Mouse (Mus musculus): ENCODE data around the gene Tspan13. TPM values are rescaled to one million over a fixed set of nuclear protein-coding genes. Genes with fewer than 3 reads are reported as not detected.

The Tspan13 gene
- polyA plus RNA-seq, 1 experiment from 2014 or later: 59.6 TPM

DNA sequence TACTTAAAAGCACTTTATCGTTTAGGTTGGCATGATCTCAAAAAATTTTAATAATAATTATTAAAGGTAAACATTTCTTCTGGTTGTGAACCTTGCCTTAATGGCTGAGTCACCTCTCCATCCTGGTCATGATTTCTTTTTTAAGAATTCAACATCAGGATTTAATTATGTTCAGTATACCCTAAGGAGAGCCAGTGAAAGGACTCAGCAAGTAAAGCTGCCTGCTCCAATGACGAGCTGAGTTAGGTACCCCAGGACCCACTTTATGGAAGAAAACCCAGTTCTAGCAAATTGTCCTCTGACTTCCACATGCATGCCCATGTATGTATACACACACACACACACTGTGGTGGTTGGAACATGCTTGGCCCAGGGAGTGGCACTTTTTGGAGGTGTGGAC is 5.3 kb upstream of the Tspan13 start:
- Histone ChIP-seq H3K9me3 (no peaks in the 10 kb centered on the region), H3K4me3 (no peak overlapping the region), H3K27ac (replicated peaks) (no peak overlapping the region), H3K4me1 (peaks cover 7% of the 10 kb centered on the region), H3K36me3 (no peaks in the 10 kb centered on the region), H3K4me2 (no peak overlapping the region), H3K9ac (no peak overlapping the region), H3K27me3 (replicated peaks) (no peaks in the 10 kb centered on the region)
- WGBS: 81% methylated on average over 2 of the region's 2 CpGs
- ATAC-seq (ENCODE audit: extremely low read depth, insufficient number of reproducible peaks, low FRiP score, low TSS enrichment): no peak

DNA sequence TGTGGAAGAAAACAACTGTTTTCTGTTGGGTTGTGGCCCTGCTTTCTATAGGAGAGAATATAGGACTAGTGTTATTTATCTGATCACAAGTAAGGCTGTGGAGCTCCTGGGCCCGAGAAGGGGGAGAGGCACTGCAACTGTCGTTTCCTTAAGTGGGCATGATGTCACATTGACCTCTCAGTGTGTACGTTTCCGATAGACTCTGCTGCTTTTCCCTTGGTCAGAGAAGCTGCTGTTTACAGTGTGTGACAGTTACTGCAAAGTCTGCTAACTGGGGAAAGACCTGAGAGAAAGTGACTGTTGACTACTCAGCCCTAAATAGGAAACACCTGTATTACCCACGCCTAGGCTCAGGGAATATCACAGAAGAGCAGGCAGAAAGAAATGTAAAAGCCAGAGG is 3.9 kb upstream of the Tspan13 start:
- Histone ChIP-seq H3K9ac (no peak overlapping the region), H3K27ac (replicated peaks) (no peak overlapping the region)

GRCm38 (mm10) chr12:36044691-36045090 is 2.4 kb upstream of the Tspan13 start:
- H3K27me3 ChIP-seq (replicated peaks): no peaks in the 10 kb centered on the region
- no peak overlapping the region for H3K27ac ChIP-seq (replicated peaks)
- H3K4me1 ChIP-seq: peaks cover 27% of the 10 kb centered on the region
- H3K9ac ChIP-seq: no peak overlapping the region
- no peak overlapping the region for H3K4me2 ChIP-seq
- no peaks in the 10 kb centered on the region for H3K9me3 ChIP-seq
- ATAC-seq (ENCODE audit: extremely low read depth, insufficient number of reproducible peaks, low FRiP score, low TSS enrichment): no peak
- no peaks in the 10 kb centered on the region for H3K36me3 ChIP-seq
- WGBS: 79% methylated on average over 2 of the region's 2 CpGs
- no peak overlapping the region for H3K4me3 ChIP-seq

More for the DNA sequence above, 3.9 kb upstream of the Tspan13 start:
- H3K4me1 ChIP-seq: peaks cover 13% of the 10 kb centered on the region
- 19% methylated on average over 5 of the region's 5 CpGs for WGBS
- H3K27me3 ChIP-seq (replicated peaks): no peaks in the 10 kb centered on the region
- H3K4me2 ChIP-seq: no peak overlapping the region
- no peaks in the 10 kb centered on the region for H3K36me3 ChIP-seq
- ATAC-seq (ENCODE audit: extremely low read depth, insufficient number of reproducible peaks, low FRiP score, low TSS enrichment): no peak
- no peaks in the 10 kb centered on the region for H3K9me3 ChIP-seq
- no peak overlapping the region for H3K4me3 ChIP-seq

GRCm38 (mm10) chr12:36041703-36042347 is 475 bp downstream of the Tspan13 start:
- no peaks in the 10 kb centered on the region for H3K27me3 ChIP-seq (replicated peaks)
- H3K4me2 ChIP-seq: peak overlapping the region; percentile 90
- peak overlapping the region; percentile 61 for H3K27ac ChIP-seq (replicated peaks)
- ATAC-seq (ENCODE audit: extremely low read depth, insufficient number of reproducible peaks, low FRiP score, low TSS enrichment): peak; percentile 23; the same call in 1 of the 2 replicates
- H3K9me3 ChIP-seq: no peaks in the 10 kb centered on the region
- peak overlapping the region; percentile 98 for H3K4me3 ChIP-seq
- no peaks in the 10 kb centered on the region for H3K36me3 ChIP-seq
- WGBS: 1% methylated on average over 47 of the region's 50 CpGs
- H3K9ac ChIP-seq: peak overlapping the region; percentile 92
- peaks cover 34% of the 10 kb centered on the region for H3K4me1 ChIP-seq

- peak overlapping the region; percentile 92 for H3K9ac ChIP-seq
- H3K4me3 ChIP-seq: peak overlapping the region; percentile 98
- peak overlapping the region; percentile 90 for H3K4me2 ChIP-seq
- H3K4me1 ChIP-seq: peaks cover 31% of the 10 kb centered on the region
- H3K27ac ChIP-seq (replicated peaks): peak overlapping the region; percentile 9; the same call in 1 of the 2 replicates
- 30% methylated on average over 4 of the region's 4 CpGs for WGBS
- no peaks in the 10 kb centered on the region for H3K36me3 ChIP-seq
- no peaks in the 10 kb centered on the region for H3K27me3 ChIP-seq (replicated peaks)
- ATAC-seq (ENCODE audit: extremely low read depth, insufficient number of reproducible peaks, low FRiP score, low TSS enrichment): no peak
- no peaks in the 10 kb centered on the region for H3K9me3 ChIP-seq
These were observed 1.1 kb downstream of the Tspan13 start for GRCm38 (mm10) chr12:36041281-36041589.

DNA sequence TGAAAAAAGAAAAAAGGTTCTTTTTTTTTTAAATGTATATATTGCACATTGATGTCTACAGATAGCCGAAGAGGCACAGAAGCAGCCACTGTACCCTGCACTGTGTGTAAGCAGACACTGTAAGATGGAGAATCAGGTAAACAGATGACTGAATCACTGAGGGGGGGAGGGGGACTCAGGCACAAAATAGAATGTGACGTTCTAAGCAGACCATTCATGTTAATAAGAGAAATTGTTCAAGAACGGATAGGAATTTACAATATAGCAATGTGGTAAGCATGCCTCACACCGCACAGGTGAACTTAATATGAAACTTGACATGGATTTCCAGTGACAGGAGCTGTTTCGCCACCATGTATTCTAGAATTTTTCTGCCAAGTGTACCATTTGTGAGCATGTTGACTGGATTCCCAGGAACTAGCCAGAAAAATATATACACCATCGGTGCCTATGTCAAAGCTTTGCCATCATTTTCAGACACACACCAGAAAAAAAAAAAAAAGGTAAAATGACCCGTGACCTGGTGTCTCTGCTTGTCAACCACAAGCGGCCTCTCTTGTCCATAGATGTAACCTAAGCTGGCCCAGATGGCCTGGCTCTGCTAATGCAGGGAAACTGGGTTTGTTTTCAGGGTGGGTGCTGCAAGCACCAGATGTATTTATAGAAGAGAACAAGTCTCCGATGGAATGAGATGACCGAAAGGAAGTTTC is 1.6 kb downstream of the Tspan13 start:
- H3K4me3 ChIP-seq: peak overlapping the region; percentile 98
- 57% methylated on average over 10 of the region's 10 CpGs for WGBS
- no peak for ATAC-seq (ENCODE audit: extremely low read depth, insufficient number of reproducible peaks, low FRiP score, low TSS enrichment)
- H3K36me3 ChIP-seq: no peaks in the 10 kb centered on the region
- H3K9me3 ChIP-seq: no peaks in the 10 kb centered on the region
- H3K4me1 ChIP-seq: peaks cover 28% of the 10 kb centered on the region
- H3K27ac ChIP-seq (replicated peaks): peak overlapping the region; percentile 9; the same call in 1 of the 2 replicates
- no peaks in the 10 kb centered on the region for H3K27me3 ChIP-seq (replicated peaks)
- H3K9ac ChIP-seq: peak overlapping the region; percentile 92
- peak overlapping the region; percentile 90 for H3K4me2 ChIP-seq

DNA sequence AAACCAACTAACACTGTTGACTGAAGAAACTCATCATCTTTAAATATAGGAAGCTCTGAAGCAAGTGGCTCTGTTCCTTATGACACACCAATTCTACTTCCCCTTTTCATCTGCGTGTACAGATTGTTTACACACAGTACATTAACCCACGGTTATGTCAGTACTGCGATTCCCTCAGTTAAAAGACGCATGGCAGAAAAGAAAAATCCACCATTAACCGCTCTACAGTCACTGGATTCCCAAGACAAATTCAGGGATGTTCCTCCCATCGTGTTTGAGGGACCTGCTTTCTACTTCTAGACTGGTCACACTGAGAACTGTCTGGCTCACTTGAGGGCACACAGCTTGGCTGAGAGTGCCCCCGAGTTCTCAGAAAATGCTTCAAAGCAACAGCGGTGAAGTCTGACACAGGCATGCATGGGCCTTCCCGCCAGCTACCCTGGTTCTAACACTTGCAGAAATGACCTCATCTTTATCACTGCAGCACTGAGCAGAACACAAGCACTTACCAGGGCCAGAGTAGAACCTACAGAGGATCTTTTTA is 2.7 kb downstream of the Tspan13 start:
- Histone ChIP-seq H3K4me1 (peaks cover 28% of the 10 kb centered on the region), H3K36me3 (no peaks in the 10 kb centered on the region), H3K9ac (peak overlapping the region; percentile 56), H3K4me3 (0 out of 2 replicates have a peak overlapping the region, but pooled peaks have one; percentile 20), H3K9me3 (no peaks in the 10 kb centered on the region), H3K27ac (replicated peaks) (peak overlapping the region; percentile 75), H3K4me2 (peak overlapping the region; percentile 27), H3K27me3 (replicated peaks) (no peaks in the 10 kb centered on the region)
- WGBS: 53% methylated on average over 9 of the region's 9 CpGs
- ATAC-seq (ENCODE audit: extremely low read depth, insufficient number of reproducible peaks, low FRiP score, low TSS enrichment): no peak

DNA sequence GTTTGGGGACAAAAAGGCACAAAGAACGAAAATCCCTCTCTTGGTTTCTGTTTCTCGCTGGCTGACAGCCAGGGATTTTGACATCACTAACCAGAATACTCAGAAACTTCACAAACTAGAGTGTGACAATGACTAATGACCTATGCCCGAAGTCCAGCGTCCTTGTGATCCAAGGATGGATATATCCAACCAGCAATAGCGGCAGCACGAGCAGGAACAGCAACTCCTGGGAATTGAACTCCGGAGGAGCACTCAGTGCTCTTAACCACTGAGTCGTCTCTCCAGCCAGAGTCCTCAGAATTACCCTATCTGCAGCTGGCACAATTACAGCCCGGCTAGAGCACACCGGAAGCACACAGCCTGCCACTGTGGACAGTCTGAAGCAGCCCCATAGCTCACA is 5.5 kb downstream of the Tspan13 start:
- 73% methylated on average over 10 of the region's 10 CpGs for WGBS
- H3K36me3 ChIP-seq: no peaks in the 10 kb centered on the region
- no peak for ATAC-seq (ENCODE audit: extremely low read depth, insufficient number of reproducible peaks, low FRiP score, low TSS enrichment)
- no peak overlapping the region for H3K9ac ChIP-seq
- no peaks in the 10 kb centered on the region for H3K9me3 ChIP-seq
- no peak overlapping the region for H3K4me3 ChIP-seq
- H3K4me1 ChIP-seq: peaks cover 34% of the 10 kb centered on the region
- H3K27me3 ChIP-seq (replicated peaks): no peaks in the 10 kb centered on the region
- no peak overlapping the region for H3K27ac ChIP-seq (replicated peaks)
- H3K4me2 ChIP-seq: no peak overlapping the region

GRCm38 (mm10) chr12:36036121-36036520 is 6.2 kb downstream of the Tspan13 start:
- peaks cover 30% of the 10 kb centered on the region for H3K4me1 ChIP-seq
- ATAC-seq (ENCODE audit: extremely low read depth, insufficient number of reproducible peaks, low FRiP score, low TSS enrichment): no peak; the same call in 1 of the 2 replicates

DNA sequence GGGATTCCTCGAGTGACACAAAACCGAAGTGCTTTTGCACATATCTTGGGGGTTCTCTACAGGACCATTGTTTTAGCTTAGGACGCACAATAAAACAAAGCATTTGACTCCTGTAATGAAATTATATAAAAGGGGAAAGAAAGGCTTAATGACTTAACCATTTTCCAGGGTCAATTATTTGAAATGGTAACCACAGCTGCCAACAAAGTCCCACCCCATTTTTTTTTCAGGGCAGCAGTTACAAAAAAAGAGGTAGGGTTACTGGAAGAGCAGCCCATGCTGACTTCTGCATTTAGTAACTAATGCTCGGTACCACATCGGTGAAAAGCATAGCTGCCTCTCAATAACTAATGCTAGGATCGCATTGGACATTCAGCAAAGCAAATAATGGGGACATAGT is 6.8 kb downstream of the Tspan13 start:
- H3K36me3 ChIP-seq: no peaks in the 10 kb centered on the region
- H3K4me1 ChIP-seq: peaks cover 29% of the 10 kb centered on the region
- H3K4me3 ChIP-seq: no peak overlapping the region
- WGBS: 87% methylated on average over 6 of the region's 6 CpGs
- H3K27ac ChIP-seq (replicated peaks): no peak overlapping the region
- H3K9ac ChIP-seq: no peak overlapping the region
- ATAC-seq (ENCODE audit: extremely low read depth, insufficient number of reproducible peaks, low FRiP score, low TSS enrichment): no peak
- H3K27me3 ChIP-seq (replicated peaks): no peaks in the 10 kb centered on the region
- H3K4me2 ChIP-seq: no peak overlapping the region
- no peaks in the 10 kb centered on the region for H3K9me3 ChIP-seq

More at GRCm38 (mm10) chr12:36036121-36036520, 6.2 kb downstream of the Tspan13 start:
- H3K4me2 ChIP-seq: no peak overlapping the region
- H3K4me3 ChIP-seq: no peak overlapping the region
- H3K36me3 ChIP-seq: no peaks in the 10 kb centered on the region
- H3K9ac ChIP-seq: no peak overlapping the region
- no peak overlapping the region for H3K27ac ChIP-seq (replicated peaks)
- whole genome bisulfite sequencing: 94% methylated on average over 7 of the region's 7 CpGs
- H3K27me3 ChIP-seq (replicated peaks): no peaks in the 10 kb centered on the region
- no peaks in the 10 kb centered on the region for H3K9me3 ChIP-seq

GRCm38 (mm10) chr12:36032419-36032818 is 9.9 kb downstream of the Tspan13 start:
- Histone ChIP-seq H3K9me3 (no peaks in the 10 kb centered on the region), H3K4me2 (no peak overlapping the region), H3K36me3 (no peaks in the 10 kb centered on the region), H3K27ac (replicated peaks) (peak overlapping the region; percentile 58), H3K27me3 (replicated peaks) (no peaks in the 10 kb centered on the region), H3K4me1 (peaks cover 27% of the 10 kb centered on the region), H3K4me3 (no peak overlapping the region), H3K9ac (no peak overlapping the region)
- ATAC-seq (ENCODE audit: extremely low read depth, insufficient number of reproducible peaks, low FRiP score, low TSS enrichment): no peak
- 57% methylated on average over 4 of the region's 4 CpGs for WGBS

All from heart, embryonic 13.5 days (tissue).